Mouse (Mus musculus): Measurements from ENCODE around the gene Plpp2. TPM values are rescaled to one million over a fixed set of nuclear protein-coding genes. Genes with fewer than 3 reads are reported as not detected.

The Plpp2 gene
- total RNA-seq (2021), result 1 to 10 TPM in 1 of 2 experiments, under 1 TPM in 1; 0.80 to 1.3 TPM
- long read RNA-seq, experiment 1, partial matches to known transcripts, result 0 of 3 reads
- long read RNA-seq, experiment 1, other reads (novel, unspliced or antisense), result 0 of 3 reads
- long read RNA-seq, experiment 2, partial matches to known transcripts, result 0 of 1 reads
- long read RNA-seq, experiment 2, other reads (novel, unspliced or antisense), result 0 of 1 reads

DNA sequence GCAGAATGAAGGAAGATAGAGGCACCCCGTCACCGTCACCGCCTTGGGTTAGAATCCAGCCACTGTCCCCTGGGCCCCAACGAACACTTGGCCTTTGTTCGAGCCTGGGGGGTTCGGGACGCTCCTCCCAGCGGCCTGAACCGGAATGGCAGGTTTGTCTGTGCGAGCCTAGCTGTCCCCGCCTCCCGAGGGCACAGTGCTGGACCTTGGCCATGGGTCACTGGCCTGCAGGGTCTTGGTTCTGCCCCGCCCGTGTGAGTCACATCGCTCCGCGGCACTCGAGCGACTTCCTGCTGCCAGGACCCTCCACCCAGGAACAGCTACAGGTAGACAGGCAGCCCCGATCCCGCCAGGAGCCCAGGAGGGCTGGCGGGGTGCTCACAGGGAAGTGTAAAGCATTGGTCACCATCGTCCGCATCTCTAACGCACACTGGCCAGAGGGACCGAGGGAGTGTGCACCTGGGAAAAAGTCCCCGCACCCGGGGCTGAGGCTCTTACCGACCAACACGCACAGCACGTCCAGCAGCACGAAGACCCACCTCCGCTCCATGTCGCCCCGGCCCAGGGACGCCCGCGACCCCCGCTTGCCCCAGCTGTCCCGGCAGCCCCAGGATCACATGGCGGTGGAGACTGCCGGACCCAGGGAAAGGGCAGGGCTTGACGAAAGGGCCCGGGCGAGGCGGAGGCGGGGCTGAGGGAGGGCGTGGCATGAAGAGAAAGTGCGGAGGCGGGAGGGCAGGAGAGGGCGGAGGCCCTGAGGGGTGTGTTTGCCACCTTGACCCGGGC is at the start of gene Plpp2:
TSS of gene Plpp2 (minus strand) at position 671 of the 786 bp plus-strand sequence.
- peak; percentile 57 for DNase-seq (ENCODE audit: low spot score)

DNA sequence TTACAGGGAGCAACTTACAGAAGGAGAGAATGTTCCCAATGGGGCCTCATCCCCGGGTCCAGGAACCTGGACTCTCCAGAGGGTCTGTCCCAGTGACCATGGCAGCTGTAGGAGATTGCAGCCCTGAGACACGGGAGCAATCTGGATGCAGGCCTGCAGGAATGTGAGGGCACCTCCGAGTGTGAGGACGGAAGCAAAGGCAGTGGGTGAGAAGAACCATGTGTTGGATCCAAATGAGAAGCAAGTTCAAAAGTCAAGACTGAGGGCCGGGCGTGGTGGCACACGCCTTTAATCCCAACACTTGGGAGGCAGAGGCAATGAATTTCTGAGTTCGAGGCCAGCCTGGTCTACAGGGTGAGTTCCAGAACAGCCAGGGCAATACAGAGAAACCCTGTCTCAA is 47.9 kb upstream of the Plpp2 start:
- no peak for DNase-seq (ENCODE audit: low spot score)

DNA sequence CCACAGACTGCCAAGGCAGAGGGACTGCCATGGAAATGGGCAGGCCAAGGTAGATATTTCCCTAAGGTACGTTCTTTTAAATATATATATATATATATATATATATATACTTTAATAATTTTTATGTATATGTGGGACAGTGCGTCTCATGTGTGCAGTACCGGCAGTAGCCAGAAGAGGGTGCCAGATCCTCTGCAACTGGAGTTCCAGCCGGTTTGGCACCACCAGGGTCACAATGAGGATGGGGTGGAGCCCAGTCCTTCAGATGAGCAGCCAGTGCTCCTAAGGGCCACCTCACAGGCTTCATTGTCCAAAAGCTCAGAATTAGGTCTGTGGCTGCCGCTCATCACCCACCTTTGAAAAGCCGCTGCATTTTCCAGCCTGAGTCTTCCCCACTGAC is 47.2 kb upstream of the Plpp2 start:
- DNase-seq (ENCODE audit: low spot score), result no peak

DNA sequence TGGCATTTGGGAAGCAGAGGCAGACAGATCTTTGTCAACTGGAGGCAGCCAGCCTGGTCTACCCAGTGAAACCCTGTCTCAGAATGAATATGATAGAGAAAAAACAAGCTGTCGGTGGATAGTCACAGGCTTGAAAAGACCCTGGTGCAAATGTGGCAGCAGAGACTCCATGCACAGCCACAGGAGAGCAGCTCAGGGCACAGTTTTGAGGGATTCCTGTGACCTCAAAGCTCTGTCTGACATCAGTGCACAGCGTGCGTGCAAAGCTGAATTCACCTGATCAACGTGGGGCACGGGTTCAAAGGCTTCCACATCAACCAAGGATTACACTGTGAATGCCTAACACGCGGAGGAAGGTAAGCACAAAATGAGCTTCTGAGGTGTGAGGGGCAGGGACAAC is 46.8 kb upstream of the Plpp2 start:
- no peak for DNase-seq (ENCODE audit: low spot score)

DNA sequence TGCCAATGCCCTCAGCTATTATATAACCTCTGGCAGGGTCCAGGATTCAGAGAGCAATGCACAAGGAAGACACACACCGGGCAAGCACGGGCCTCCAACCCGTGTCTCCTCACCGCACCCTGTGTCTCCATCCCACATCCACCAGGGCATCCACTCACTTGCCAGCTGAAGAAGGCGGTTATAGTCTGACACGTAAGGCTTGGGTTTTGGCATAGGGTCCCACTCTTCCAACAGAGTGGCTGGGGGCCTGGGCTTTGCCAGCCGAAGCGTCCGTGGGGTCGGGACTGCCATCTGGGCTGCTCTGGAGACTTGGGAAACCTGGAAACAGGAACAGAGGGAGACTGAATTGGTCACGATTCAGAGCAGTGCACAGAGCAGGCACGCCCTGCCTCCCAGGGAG is 46.2 kb upstream of the Plpp2 start:
- no peak for DNase-seq (ENCODE audit: low spot score)

DNA sequence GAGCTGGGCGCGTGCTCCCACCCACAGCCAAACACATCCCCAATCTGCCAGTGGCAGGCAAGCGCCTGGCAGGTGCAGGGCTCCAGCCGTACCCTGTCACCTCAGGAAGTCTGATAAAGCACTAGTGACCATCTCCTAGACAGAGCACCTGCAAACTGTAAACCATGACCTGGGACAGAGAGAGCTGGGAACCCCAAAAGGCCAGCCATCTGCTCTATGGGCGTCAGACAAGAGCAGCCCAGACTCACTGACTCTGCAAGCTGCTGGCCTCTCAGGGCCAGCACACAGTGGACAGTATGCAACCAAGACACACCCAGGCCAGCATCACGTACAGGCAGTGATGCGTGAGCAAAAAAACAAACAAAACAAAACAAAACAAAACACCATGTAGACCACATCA is 45.3 kb upstream of the Plpp2 start:
- DNase-seq (ENCODE audit: low spot score), result no peak

DNA sequence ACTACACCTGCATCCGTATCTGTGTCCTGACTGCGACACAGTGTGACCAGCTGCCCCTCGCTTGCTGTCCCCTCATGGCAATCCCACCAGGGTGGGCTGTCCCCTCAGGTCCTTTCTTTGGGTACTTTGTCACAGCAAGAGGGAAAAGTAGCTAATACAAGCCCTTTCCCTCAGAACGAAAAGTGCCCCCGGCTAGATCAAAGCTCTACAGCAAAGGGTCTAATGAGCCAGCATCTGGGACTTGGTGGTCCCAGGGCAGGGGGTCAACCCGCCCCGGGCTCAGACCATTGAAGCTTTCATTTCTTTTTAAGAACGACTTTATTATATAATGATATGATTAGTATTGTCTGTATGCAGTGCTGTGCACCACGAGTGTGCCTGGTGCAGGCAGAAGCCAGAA is 44.7 kb upstream of the Plpp2 start:
- DNase-seq (ENCODE audit: low spot score), result no peak

DNA sequence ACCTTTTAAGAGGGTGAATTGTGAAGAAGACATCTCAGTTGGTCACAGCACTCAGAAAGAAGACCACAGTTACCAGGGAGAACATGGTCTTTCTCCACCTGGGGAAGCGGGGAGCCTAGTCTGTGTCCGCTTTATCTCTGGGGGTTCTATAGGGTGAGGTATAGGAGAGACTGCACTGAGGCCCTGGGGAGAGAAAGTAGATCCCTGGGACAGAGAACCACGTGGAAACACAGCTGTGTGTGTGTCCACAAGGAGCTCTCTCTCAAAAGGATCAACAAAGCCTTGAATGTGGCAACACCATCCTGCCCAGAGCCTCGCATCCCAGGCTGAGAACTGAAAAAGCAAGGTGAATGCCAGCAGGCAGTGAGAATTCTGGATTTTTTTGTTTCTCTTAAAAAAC is 43.8 kb upstream of the Plpp2 start:
- DNase-seq (ENCODE audit: low spot score), result no peak

DNA sequence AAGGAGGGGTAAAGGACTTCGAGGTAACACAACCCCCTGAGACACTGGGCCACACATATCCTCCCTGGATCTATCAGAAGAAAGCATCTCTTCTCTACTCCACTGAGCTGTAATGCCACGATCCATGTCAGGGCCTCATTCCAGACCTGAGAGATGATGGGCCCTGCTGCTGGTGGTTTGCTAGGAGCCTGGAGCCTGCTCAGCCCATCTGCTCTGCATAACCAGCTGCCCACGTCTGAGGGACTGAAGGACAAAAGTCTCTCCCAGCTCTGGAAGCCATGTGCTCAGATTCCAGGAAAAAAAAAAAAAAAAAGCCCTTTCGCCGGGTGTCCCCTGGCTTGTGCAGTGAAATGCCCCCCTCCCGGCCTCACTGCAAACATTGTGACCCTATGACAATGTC is 42.2 kb upstream of the Plpp2 start:
- no peak for DNase-seq (ENCODE audit: low spot score)

DNA sequence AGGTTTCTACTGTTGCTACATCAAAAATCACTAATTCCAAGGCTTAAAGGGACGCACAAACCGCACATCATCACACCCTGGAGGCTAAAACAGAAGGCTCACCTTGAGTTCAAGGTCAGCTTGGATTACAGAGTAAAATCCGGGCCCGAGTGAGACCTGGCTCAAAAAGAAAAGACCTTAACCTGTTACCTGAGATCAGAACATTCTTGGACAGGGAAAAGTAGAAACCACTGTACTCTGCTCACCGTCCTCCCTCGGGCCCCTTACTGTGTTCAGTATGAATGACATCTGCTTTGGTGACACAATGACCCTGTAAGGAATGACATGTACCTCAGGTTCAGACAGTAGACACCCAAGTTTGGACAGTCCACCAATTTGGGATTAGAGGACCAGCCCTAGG is 41.2 kb upstream of the Plpp2 start:
- DNase-seq (ENCODE audit: low spot score), result no peak

DNA sequence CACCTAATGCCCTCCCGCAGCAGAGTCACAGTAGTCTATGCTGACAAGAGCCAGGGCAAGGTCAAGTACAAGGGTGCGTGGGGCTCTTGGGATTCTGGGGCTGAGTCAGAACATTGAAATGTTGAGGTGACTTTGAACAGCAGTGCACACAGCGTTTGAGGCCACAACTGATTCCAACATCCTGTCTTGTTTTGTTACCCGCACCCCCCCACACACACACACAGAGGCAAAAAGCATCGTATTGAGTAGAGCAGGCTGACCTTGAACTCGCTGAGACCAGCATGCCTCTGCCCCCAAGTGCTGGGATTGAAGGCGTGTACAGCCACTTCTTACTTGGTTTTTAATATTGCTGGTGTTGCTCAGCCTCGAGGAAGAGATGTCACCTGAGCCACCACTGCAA is 40.8 kb upstream of the Plpp2 start:
- no peak for DNase-seq (ENCODE audit: low spot score)

DNA sequence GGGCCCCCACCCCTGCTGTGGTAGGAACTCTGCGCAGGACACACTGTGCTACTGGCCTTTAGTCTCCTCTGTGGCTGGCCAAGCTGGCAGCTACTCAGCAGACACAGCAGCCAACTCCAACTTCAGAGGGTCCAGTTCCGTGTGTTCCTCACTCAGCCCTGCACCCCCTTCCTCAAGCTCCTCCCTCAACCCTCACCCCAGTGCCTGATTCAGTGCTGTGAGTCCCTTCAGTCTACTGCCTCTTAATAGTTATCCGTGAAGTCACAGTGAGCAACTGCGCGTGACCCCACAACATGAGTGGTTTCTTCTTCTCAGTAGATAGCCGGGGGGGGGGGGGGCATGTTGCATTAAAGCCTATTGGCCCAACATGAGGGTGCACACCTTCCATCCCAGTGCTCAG is 40.0 kb upstream of the Plpp2 start:
- DNase-seq (ENCODE audit: low spot score), result no peak

DNA sequence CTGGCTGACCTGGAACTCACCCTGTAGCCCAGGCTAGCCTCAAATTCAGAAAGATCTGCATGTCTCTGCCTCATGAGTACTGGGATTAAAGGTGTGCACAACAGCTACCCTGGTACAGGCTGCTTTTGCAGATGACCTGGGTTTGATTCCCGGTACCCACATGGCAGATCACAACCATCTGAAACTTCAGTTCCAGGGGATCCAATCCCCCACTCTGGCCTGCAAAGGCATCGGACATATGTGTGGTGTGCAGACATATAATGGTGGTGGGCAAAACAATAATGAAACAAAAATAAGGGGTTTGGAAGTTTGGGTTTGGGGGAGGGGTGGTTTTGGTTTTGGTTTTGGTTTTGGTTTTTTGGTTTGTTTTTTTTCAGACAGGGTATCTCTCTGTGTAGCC is 37.7 kb upstream of the Plpp2 start:
- no peak for DNase-seq (ENCODE audit: low spot score)

DNA sequence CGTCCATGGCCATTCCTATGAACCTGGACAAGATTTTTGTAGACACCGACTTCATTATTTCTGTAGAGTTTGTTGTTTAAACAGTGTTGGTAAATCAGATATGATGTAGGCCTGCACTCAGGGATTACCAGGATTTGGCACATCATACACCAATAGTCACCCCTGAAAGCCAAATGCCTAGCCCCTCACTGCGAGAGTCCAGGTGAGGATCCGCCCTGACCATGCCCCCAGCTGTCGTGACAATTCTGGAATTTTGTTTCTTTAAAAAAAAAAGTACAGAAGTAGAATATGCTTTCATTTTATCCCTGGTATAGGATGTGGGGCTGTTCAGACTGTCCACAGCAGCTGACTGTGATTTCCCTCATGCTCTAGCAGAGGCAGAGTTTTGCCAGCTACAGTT is 36.3 kb upstream of the Plpp2 start:
- DNase-seq (ENCODE audit: low spot score), result no peak

DNA sequence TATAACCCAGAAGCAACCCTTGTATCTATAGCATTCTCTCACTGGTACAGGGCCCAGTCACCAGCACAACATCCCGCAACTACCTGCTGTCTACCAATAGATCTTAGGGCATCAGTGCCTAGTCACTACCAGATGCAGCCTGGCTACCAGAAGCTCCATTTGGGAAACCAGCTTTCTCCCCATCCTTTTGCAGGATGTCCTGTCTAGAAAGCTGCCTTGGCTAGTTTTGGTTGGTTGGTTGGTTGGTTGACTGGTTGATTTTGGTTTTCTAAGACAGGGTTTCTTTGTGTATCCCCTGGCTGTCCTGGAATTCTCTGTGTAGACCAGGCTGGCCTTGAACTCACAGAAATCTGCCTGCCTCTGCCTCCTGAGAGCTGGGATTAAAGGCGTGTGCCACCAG is 26.1 kb upstream of the Plpp2 start:
- no peak for DNase-seq (ENCODE audit: low spot score)

DNA sequence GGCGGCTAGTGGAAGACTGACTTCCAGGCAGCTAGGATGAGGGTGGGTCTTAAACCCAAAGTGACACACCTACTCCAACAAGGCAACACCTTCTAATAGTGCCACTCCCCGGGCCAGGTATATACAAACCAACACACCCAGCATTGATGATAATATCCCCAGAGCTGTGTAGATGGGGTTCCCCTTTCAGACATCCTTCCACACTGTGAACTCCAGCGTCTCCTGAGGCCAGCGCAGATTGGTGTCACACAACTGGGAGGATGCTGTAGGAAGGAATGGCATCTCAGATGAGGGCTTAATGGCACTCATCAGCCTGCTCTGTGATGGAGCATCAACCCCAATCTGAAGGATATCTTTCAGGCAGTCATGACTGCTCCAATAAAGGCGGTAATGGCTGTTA is 23.9 kb upstream of the Plpp2 start:
- no peak for DNase-seq (ENCODE audit: low spot score)

DNA sequence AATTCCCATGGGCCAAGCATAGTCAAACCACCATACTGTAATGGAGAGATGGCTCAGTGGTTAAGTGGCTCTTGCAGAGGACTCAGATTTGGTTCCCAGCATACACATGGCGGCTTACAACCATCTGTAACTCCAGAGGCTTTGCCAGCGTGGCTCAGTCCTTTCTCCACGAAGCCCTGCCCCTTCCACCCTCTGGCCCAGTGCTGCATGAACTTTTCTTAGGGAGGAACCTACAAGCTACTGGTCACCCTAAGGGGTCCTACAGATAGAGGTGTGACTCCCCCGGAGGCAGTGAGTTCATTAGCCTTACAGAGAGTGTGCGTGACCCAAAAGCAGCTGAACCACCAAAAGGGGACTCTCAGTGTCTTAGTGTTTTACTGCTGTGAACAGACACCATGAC is 23.4 kb upstream of the Plpp2 start:
- DNase-seq (ENCODE audit: low spot score), result no peak

DNA sequence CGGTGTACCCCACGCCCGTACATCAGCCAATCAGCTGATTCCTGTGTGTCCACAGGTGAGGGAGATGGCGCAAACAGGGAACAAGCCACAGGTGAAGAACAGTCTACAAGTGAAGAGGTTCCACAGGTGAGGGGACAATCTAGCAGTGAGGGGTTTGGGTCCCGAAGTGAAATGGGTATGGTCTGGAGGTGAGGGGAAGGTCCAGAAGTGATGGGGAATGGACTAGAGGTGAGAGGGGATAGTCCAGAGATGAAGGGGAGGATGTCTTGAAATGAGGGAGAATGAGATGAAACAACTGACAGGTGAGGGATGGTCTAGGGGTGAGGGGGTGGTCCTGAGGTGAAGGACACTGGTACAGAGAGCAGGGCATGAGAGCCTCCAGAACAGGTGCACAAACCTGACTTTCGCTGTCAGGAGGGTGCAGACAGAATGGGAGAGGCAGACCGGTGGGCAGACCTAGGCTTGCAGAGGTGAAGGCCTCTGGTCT is 21.7 kb upstream of the Plpp2 start:
- no peak for DNase-seq (ENCODE audit: low spot score)

DNA sequence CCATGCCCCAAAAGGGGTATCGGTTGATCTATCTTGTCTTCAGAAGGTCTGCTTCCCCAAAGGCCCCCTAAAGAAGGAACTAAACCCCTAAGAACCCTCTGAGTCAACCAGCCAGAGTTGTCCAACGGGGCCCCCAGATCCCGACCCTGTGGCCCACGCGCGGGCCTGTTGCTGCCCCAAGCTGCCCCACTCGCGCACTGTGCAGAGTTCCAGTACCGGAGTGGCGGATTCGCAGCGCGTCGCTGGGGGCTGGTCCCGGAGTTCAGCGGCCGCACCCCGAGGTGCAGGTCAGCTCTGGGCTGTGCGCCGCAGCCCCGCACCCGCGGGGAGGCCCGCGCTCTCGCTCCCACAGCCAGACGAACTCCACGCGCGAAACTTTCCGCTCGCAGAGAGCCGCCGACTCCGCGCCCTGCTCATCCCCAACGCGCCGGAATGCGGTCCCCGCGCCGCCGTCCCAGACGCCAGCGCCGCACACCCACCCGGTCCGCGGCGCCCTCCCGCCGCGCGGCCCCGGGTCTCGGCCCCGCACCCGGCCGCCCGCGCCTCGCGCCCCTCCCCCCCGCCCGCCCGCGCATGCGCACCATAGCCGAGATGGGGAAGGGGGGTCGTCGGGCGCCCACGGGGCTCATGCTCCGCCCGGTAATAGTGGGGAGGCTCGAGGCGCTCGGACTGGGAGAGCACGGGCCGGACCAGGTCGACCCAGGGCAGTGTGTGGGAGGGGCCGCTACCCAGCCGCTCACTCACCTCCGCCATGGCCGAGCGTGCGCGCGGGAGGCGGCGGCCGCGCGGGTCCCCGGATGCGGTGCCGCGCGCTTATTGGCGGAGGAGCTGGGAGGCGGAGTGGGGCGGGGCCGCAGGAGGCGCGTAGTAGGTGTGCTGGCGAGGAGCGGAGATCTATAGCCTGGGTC is 21.0 kb upstream of the Plpp2 start, which contains the start of gene Mier2:
TSS of gene Mier2 (minus strand) at position 870 of the 908 bp plus-strand sequence.
- peak; percentile 64 for DNase-seq (ENCODE audit: low spot score)

DNA sequence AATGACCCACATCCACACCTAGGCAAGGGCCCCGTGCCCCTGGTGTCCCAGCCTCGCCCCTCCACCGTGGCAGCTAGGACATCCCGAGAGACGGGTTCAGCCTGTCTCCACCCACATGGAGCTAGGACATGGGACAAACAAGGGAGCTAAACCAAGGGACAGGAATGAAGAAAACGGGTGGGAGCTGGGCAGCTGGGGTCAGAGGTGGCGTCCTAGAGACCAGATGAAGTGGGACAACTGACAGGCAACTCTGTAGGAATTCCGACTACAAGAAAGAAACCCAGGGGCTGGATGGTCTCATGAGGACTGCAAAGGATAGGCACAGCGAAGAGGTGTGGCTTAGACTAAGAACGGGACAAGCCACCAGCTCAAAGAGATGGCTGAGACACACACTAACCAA is 20.1 kb upstream of the Plpp2 start:
- DNase-seq (ENCODE audit: low spot score), result no peak

DNA sequence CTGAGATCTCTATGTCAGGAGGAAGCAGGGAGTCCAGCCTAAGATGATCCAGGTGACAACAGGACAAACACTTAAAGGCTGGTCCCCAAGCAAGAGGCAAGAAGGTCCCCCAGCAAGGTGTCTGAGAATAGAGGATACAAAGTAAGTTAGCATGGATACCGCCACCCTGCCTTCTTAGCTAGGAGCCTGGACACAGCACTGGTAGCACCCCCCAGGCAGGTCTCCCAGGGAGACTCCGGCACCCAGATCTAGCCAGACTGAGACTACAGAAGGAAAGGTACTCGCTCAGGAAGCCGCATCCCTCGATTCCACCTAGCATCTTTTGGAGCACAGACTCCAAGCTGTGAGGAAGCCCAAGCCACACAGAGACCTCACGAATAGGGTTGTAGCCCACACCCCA is 19.6 kb upstream of the Plpp2 start:
- DNase-seq (ENCODE audit: low spot score), result no peak

DNA sequence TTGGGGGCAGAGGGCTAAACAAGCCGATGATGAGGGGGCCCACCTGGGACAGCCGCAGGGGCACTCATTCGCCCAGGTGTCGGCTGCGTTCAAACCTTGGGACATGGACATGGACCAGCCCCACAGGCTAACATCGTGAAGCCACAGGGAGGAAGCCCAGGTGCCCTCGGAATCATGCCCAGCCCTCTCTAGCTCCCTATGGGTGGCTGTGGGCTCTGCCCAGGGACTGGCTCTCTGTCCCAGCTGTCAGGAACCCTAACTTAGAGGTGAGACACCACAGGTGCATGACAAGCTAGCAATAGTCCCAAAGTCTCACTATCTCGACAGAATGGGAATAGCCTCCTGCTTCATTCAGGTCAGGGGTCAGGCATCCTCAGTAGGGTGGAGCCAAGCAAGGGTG is 18.9 kb upstream of the Plpp2 start:
- DNase-seq (ENCODE audit: low spot score), result no peak
